Mouse (Mus musculus) adipocyte (in vitro differentiated cells): ENCODE results near the gene Zfp708.
"Not testable (repeated sequence)": the region's sequence is repeated elsewhere in the genome, so short reads cannot be mapped to it uniquely, and the experiment has no call there.

Source experiments
- DNase-seq: peaks from one replicate; pipeline ENCODE4 v3.0.0-alpha.2; 2016; ENCODE audit warnings: low spot score

The Zfp708 gene

DNA sequence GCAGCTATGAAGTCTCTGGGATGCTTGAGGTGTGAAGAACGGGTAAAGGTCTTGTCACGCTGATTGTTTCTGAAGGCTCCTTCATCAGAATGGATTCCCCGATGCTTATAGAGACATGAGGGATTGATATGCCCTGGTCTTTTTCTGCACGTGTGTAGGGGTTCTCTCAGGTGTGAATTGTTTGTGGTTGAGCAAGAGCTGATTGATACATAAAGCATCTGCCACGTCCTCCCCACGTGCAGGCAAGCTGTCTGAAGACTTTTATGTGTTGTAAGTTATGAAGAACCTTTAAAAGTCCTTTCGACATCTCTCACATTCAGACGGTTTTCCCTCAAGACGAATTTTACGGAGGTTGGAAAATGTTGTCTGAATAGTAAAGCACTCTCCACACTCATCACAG is at the start of gene Zfp708:
TSS of gene Zfp708 (minus strand) at position 101 of the 400 bp plus-strand sequence.
- no peak for DNase-seq

- peak; percentile 86 for DNase-seq
These were observed 30.4 kb upstream of the Zfp708 start for GRCm38 (mm10) chr13:67128038-67128721.

GRCm38 (mm10) chr13:67127507-67127906 is 29.7 kb upstream of the Zfp708 start:
- not testable (repeated sequence) for DNase-seq

- no peak for DNase-seq
These were observed 26.7 kb upstream of the Zfp708 start for GRCm38 (mm10) chr13:67124460-67124859.

GRCm38 (mm10) chr13:67121360-67121759 is 23.6 kb upstream of the Zfp708 start, which contains the start of gene Zfp759:
Zfp759 (plus strand) TSS chr13:67121660.
- not testable (repeated sequence) for DNase-seq

DNA sequence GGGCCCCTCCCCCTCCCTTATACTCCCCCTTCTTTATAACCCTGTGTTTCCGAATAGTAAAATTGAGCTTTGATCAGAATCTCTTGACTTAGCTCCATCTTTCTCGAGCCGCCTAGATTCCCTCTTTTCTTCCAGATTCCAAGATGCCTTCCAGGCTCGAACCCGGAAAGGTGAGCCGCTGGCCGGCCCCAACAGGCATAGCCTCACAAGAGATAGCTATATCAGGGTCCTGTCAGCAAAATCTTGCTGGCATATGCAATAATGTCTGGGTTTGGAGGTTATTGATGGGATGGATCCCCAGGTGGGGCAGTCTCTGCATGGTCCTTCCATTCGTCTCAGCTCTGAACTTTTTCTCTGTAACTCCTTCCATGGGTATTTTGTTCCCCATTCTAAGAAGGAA is 18.4 kb upstream of the Zfp708 start, which contains the start of gene Rslcan18:
TSS of gene Rslcan18 (minus strand) at position 101 of the 400 bp plus-strand sequence.
- not testable (repeated sequence) for DNase-seq

GRCm38 (mm10) chr13:67113287-67113686 is 15.5 kb upstream of the Zfp708 start:
- DNase-seq: no peak

- DNase-seq: no peak
These were observed 14.3 kb upstream of the Zfp708 start for GRCm38 (mm10) chr13:67112096-67112495.

GRCm38 (mm10) chr13:67108821-67109206 is 11.0 kb upstream of the Zfp708 start:
- DNase-seq: no peak

DNA sequence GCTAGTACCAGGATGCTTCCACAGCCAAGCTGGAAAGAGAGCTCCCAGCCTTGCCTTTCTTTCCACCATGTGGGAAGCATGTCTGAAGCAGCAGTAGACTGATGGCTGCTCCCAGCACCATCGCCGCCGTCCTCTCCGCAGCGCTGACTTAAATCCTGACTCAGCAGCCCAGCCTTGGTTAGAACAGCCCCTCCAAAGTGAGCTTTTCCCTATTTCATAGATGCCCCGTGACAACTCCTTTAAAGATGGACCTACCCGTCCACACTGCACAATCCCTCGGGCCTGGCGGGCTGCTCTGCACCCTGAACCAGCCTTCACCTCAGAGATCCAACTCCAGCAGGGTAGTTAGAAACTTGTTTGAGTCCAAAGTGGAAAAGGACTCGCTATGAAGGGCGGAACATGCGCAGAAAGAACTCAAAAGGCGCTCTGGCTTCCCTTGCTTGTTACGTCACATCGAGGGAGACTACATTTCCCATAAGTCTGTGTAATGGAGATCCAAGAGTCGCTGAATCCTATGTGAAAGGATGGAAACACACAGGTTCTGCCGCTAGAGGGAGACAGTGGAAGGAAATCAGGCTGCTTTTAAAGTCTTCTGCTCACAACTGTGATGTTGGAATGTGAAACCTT is 10.5 kb upstream of the Zfp708 start, which contains the start of gene Gm28557:
TSS of gene Gm28557 (minus strand) at position 411 of the 627 bp plus-strand sequence.
- DNase-seq: peak; percentile 98

DNA sequence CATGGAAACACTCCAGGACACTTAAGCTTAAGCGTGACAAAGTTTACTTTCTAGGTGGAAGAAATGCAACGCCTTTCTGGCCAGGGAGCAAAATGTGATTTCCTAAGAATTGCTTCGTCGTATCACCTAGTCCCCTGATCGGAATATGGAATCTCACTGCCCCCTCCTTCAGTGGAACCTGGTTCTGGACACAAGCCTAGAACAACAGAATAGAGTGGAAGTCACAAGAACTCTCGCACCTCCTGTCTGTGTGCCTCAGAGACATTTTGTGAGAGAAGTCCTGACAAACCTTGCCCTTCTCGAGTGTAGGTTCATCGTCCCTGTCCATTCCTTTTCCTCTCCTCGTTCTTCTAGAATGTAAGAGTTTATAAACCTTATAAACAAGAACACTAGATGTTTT is 9.9 kb upstream of the Zfp708 start:
- DNase-seq: peak; percentile 69

DNA sequence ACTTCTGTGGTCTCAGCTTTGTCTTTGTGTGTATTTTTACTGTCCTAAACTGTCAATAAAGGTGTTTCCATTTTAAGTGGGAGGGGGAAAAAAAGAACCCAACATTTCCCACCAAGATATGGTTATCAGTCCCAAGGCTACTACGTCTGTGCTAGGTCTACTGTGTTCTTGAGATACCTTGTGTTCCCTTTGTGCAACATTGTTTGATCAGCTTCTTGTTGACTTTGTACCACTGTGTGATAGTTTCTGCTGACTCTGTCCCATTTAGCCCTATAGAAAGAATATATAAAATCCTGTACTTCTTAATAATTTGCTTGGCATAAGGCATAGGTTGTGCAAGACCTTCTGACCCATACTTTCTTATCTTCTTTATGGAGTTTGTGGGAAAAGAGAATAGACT is 7.6 kb downstream of the Zfp708 start:
- DNase-seq: no peak

- DNase-seq: no peak
These were observed 15.8 kb downstream of the Zfp708 start for GRCm38 (mm10) chr13:67081946-67082345.

- peak; percentile 85 for DNase-seq
These were observed 16.5 kb downstream of the Zfp708 start for GRCm38 (mm10) chr13:67081142-67081713.

DNA sequence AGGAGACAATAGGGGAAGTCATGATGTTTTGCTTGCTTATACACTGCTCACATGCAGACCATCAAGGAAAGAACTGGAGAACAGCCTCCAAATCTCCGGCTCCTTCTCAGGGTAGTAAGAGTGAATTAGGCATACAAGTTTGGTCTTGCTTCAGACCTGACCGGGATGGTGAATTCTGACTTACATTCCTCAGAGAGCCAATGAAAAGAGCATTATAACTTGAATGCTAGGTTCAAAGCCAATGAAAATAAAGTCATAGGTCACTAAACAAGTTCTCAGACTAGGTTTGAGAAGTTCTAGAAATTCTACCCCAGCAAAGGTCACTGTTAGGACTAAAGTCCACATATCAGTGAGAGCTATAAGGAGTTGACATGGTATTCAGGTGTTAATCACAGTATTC is 20.5 kb downstream of the Zfp708 start:
- peak; percentile 24 for DNase-seq

- no peak for DNase-seq
These were observed 25.0 kb downstream of the Zfp708 start for GRCm38 (mm10) chr13:67072786-67073185.

- DNase-seq: no peak
These were observed 32.4 kb downstream of the Zfp708 start for GRCm38 (mm10) chr13:67065386-67065785.

GRCm38 (mm10) chr13:67062427-67062826 is 35.3 kb downstream of the Zfp708 start:
- DNase-seq: no peak

GRCm38 (mm10) chr13:67060786-67061358 is 36.9 kb downstream of the Zfp708 start, which contains the start of gene Zfp712:
Zfp712 (minus strand) TSS chr13:67061170.
- DNase-seq: peak; percentile 97

DNA sequence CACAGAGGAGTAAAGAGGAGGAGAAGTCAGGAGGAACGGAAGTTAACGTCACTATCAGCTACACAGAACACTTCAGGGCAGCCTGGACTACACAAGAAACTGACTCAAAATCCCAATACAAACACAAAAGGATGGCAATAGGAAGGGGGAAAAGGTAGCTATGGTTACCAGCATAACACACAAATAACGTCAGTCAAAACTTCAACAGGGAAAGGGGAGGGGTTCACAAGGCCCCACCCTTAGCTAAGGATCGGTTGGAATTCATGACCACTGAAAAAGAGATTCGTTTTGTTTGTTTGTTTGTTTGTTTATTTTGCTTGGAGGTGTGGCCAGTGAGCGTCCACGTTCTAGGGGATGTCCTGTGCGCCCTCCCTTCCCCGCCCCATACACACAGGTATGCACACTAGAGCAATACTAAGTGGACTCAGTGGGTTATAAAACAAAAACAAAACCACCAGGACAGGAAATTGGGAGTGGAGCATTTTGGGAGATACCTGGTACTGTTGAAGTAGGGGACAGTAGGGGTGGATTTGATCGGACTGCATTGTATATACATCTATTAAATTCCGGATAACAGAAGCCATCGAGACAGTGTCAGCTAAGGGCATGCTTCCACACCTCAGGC is 37.5 kb downstream of the Zfp708 start:
- DNase-seq: peak; percentile 48
